ENCODE assay signal across 9 mouse cellular contexts in the genomic region with DNA sequence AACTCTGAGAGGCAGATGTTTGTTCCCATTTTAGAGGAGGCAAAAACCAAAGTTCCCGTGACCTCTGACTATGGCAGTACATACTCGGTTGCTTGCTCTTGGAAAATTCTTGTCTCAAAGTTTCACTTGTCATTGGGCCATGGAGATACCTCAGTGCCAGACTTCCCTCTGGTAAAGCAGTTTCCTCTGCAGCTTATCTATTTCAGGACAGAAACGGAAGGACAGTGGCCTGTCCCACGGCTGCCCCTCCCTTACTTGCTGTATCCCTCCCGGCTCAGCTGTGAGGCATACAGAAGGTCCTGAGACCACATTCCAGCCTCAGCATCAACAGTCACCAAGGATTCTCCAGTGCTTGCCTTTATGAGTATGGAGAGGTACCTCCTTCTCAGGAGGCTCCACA.
A peak's percentile ranks its signal among the peaks of the same experiment; 100 is the strongest.
DNase-seq lines count a peak whose midpoint lies in the region; ATAC-seq lines count a peak whose summit lies in the region.
"Had no signal": no experiment of that assay in that cellular context is flagged by ENCODE, and none has a peak within 500 bp of the region (broad histone marks: within the 10 kb centered on the region; RNA-seq: fewer than 3 reads in every experiment).

No protein-coding gene starts in this region.

- H3K27ac ChIP-seq in heart, embryonic 12.5 days (ENCODE audit: poor library complexity, severe bottlenecking), result no peak overlapping the region
- H3K27ac ChIP-seq in hindbrain, embryonic 14.5 days, result no peak overlapping the region

- no peaks in the 10 kb centered on the region for H3K27me3 ChIP-seq in heart, embryonic 12.5 days (replicated peaks)
- H3K27me3 ChIP-seq in hindbrain, embryonic 14.5 days (ENCODE audit: control insufficient read depth, insufficient read depth, low read length), result no peaks in the 10 kb centered on the region

- ATAC-seq in heart, embryonic 12.5 days (ENCODE audit: insufficient number of reproducible peaks, low FRiP score), result peak; percentile 69
- ATAC-seq in megakaryocyte-erythroid progenitor cell, adult 5-6 weeks (replicated peaks; ENCODE audit: low FRiP score, low TSS enrichment, poor library complexity, severe bottlenecking), result peak; percentile 87
- no peak for ATAC-seq in hindbrain, embryonic 14.5 days (ENCODE audit: low FRiP score)

- WGBS in heart, embryonic 12.5 days, result 31% methylated on average over 5 of the region's 5 CpGs
- 80% methylated on average over 5 of the region's 5 CpGs for WGBS in hindbrain, embryonic 14.5 days

- H3K36me3 ChIP-seq in heart, embryonic 12.5 days, result no peaks in the 10 kb centered on the region
- H3K36me3 ChIP-seq in hindbrain, embryonic 14.5 days (replicated peaks; ENCODE audit: control insufficient read depth, insufficient read depth), result no peaks in the 10 kb centered on the region

- peaks cover 7% of the 10 kb centered on the region; the same call in 1 of the 2 replicates for H3K4me1 ChIP-seq in heart, embryonic 12.5 days (replicated peaks)
- 0 out of 2 replicates have a peak, but pooled peaks cover 10% of the 10 kb centered on the region for H3K4me1 ChIP-seq in hindbrain, embryonic 14.5 days (replicated peaks; ENCODE audit: control insufficient read depth, insufficient read depth, low read length)

- H3K4me3 ChIP-seq in heart, embryonic 12.5 days, result no peak overlapping the region
- H3K4me3 ChIP-seq in hindbrain, embryonic 14.5 days (replicated peaks; ENCODE audit: low read length), result no peak overlapping the region

- intact Hi-C loops in left cerebral cortex, postnatal 14 days (cut with DNase I), result no loop called here

- H3K9ac ChIP-seq in heart, embryonic 12.5 days, result no peak overlapping the region
- no peak overlapping the region for H3K9ac ChIP-seq in hindbrain, embryonic 14.5 days

- H3K9me3 ChIP-seq in heart, embryonic 12.5 days (replicated peaks), result no peaks in the 10 kb centered on the region
- H3K9me3 ChIP-seq in hindbrain, embryonic 14.5 days (ENCODE audit: control insufficient read depth, low read length), result no peaks in the 10 kb centered on the region

- H3K4me2 ChIP-seq in heart, embryonic 12.5 days, result no peak overlapping the region
- no peak overlapping the region for H3K4me2 ChIP-seq in hindbrain, embryonic 14.5 days (replicated peaks)

- peak; percentile 11 to 19 for DNase-seq in left cerebral cortex, postnatal 14 days (ENCODE audit: low spot score in 2 of 2)
- no peak for DNase-seq in left cerebral cortex, adult 11 months (ENCODE audit: low spot score)
- peak; percentile 44 for DNase-seq in kidney, postnatal 14 days
- DNase-seq in hindbrain, embryonic 14.5 days (ENCODE audit: low spot score), result no peak
- DNase-seq in lung, postnatal 25 days (ENCODE audit: low spot score), result no peak
- DNase-seq: lung, adult 18-20 months; thymus, postnatal 36 days had no signal

Comparison
In these comparisons a context has a peak if more than half of its experiments do, and no peak if none do; other contexts are left out.
1. DNase-seq: peak in left cerebral cortex, postnatal 14 days (2 of 2) and kidney, postnatal 14 days (single experiment); none in left cerebral cortex, adult 11 months (single experiment), hindbrain, embryonic 14.5 days (single experiment) and lung, postnatal 25 days (single experiment).